Mouse (Mus musculus): ENCODE measurements around the gene Unc5cl.

- TF ChIP-seq CTCF (IDR thresholded peaks at IDR 0.05) (no peak), POLR2A (IDR thresholded peaks at IDR 0.05; ENCODE audit: insufficient read depth, low read depth, low read length) (no peak)
Observed at GRCm38 (mm10) chr17:48454190-48454589, 511 bp upstream of the Unc5cl start.
